Mouse (Mus musculus) bone marrow, adult 2 months (tissue): Measurements from ENCODE around the gene Mettl16.
A peak's percentile ranks its signal among the peaks of the same experiment; 100 is the strongest.

Experiments
- CTCF ChIP-seq: fragments of 200-500 bp; IDR thresholded peaks from 2 replicates; pipeline ENCODE4 v1.5.1; 2011; ENCODE audit warnings: low read length, control low read depth; ENCODE audit not compliant: control insufficient read depth, insufficient read depth
- POLR2A ChIP-seq: fragments of 200-500 bp; IDR thresholded peaks from 2 replicates; pipeline ENCODE4 v1.6.1; 2011; ENCODE audit warnings: low read depth, mild to moderate bottlenecking, control low read depth, low read length, borderline replicate concordance; ENCODE audit not compliant: control insufficient read depth

DNA sequence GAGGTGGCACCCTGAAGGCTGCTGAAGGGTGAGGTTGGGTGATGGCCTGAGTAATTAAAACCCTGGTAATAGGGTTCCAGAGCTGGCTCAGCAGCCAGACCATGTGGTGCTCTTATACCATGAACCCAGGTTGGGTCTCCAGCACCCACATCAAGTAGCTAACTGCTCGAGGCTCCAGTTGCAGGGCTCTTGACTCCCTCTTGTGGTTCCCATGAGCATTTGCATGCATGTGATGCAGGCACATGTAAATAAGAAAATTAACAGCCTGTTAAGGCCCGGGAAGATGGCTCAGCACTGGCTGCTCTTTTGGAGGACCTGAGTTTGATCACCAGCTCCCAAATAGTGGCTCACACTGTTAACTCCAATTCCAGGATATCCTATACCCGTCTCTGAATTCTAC, 75.2 kb downstream of the Mettl16 start:
- TF ChIP-seq CTCF (peak; percentile 23; the same call in 1 of the 2 replicates), POLR2A (no peak)
